Mouse (Mus musculus): Measurements from ENCODE around the gene Abhd15.

Gene Abhd15

GRCm38 (mm10) chr11:77493512-77494343 is 21.2 kb upstream of the Abhd15 start, which contains the start of gene Git1:
TSS of gene Git1 (plus strand) at chr11:77493562.
- DNase-seq (ENCODE audit: low spot score), result no peak

GRCm38 (mm10) chr11:77494344-77494676 is 20.6 kb upstream of the Abhd15 start:
- no peak for DNase-seq (ENCODE audit: low spot score)

DNA sequence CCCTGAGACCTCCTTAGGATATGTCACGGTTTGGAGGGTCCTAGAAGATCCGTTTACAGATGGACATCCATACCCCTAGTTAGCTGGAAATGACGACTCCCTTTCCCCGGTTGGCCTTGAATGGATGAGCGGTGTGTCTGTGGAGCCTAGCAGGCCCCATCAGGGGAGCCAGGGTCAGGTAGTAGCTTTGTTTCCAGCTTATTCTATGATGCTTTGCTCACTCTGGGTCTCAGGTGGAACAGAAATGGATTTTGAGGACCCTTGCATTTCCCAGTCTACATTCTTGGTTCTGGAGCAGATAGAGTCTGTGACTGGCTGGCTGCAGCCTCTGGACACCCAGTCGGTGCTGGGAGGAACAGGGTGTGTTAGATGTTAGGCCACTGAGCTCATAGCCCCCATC is 20.1 kb upstream of the Abhd15 start:
- DNase-seq (ENCODE audit: low spot score), result no peak

DNA sequence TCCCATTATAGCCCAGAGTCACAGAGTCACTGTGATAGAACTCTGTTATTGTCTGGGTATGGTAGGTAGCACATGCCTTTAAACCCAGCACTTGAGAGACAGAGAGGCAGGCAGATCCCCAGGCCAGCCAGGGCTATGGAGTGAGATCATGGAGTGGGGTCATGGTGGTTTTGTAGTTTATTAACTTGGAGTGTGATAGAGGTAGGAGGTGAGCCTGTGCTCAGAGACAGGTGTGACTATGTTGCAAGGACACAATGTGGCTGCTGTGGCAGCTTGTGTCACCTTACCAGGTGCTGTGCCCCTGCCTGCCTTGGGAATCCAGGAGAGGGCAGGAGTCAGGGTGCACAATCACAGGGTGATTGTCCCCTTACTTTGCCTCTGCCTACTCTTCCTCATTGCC is 19.4 kb upstream of the Abhd15 start:
- DNase-seq (ENCODE audit: low spot score), result no peak

- DNase-seq (ENCODE audit: low spot score), result no peak
Measured at GRCm38 (mm10) chr11:77497341-77497756, 17.6 kb upstream of the Abhd15 start.

- DNase-seq (ENCODE audit: low spot score), result no peak
Measured at GRCm38 (mm10) chr11:77497851-77498250, 17.1 kb upstream of the Abhd15 start.

- no peak for DNase-seq (ENCODE audit: low spot score)
Measured at GRCm38 (mm10) chr11:77498261-77499139, 16.4 kb upstream of the Abhd15 start.

GRCm38 (mm10) chr11:77499354-77499753 is 15.6 kb upstream of the Abhd15 start:
- DNase-seq (ENCODE audit: low spot score), result no peak

GRCm38 (mm10) chr11:77500361-77501325 is 14.3 kb upstream of the Abhd15 start:
- no peak for DNase-seq (ENCODE audit: low spot score)

DNA sequence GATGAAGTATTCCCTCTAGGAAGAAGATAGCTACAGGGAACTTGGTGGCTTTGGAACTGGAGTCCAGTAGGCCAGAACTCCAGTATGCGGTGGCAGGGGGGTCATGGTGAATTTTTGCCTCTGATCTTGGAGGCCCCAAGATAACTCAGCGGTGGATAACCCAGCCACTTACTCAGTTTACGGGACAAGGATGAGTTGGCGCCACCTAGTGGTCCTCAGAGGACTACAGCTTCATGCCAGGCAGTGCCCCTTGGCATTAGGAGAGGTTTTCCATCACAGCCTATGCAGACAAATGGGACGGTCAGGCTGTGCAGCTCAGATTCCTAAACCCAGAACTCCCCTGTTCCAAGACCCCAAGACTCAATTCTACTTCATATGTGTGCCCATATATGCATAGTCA is 13.5 kb upstream of the Abhd15 start:
- no peak for DNase-seq (ENCODE audit: low spot score)

DNA sequence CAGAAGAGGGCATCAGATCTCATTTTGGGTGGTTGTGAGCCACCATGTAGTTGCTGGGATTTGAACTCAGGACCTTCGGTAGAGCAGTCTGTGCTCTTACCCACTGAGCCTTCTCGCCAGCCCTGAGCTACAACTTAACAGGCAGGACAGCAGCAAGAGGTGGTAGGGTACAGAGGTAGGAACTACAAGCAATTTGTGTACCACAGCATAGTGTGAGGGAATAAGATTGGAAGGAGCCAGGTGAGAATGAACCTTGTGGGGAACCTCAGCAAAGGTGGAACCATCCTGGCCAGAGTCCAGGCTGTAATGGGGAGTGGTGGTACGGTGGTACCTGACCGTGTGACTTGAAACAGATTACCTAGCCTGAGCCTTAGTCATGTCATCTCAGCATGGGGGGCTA is 12.9 kb upstream of the Abhd15 start:
- DNase-seq (ENCODE audit: low spot score), result no peak

DNA sequence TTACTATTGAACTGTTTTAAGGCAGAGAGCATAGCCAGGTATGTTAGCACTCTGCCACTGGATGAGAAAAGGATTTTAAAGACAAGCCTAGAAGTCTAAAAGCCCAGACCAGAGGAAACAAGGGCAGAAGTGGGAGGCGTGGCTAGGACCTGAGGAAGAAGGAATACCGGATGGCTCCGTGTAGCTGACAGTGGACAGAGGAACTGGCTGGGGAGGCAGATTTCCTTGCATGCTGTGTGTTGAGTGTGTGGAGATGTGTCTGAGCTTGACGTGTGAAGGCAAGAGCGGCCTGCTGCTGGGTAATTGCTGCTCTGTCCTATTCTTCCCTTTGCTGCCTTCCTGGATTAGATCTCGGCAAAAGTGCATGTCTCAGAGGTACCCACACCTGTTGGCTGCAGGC is 12.4 kb upstream of the Abhd15 start:
- no peak for DNase-seq (ENCODE audit: low spot score)

DNA sequence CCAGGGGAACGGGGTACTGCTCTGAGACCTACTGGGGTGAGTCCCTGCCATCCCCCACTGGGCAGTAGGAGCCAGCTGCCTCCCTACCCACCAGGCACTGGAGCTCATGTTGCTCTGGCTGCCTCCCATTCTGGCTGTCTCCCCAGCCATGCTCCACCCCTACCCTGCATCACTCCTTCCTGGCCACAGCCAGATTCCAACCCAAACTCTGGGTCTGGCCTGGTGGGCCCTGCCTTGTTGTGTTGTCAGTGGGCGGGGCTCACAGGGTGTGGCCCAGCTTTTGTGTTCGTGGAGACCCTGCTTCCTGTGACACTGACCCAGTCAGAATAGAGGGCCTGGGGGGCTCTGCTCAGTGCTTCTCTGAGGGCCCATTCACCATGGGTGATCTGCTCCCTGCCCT is 11.4 kb upstream of the Abhd15 start:
- no peak for DNase-seq (ENCODE audit: low spot score)

GRCm38 (mm10) chr11:77504377-77504776 is 10.5 kb upstream of the Abhd15 start:
- no peak for DNase-seq (ENCODE audit: low spot score)

- DNase-seq (ENCODE audit: low spot score), result no peak
Measured at GRCm38 (mm10) chr11:77505291-77505980, 9.5 kb upstream of the Abhd15 start.

GRCm38 (mm10) chr11:77506273-77506672 is 8.6 kb upstream of the Abhd15 start:
- no peak for DNase-seq (ENCODE audit: low spot score)

GRCm38 (mm10) chr11:77506941-77507340 is 8.0 kb upstream of the Abhd15 start:
- no peak for DNase-seq (ENCODE audit: low spot score)

- DNase-seq (ENCODE audit: low spot score), result no peak
Measured at GRCm38 (mm10) chr11:77507426-77507825, 7.5 kb upstream of the Abhd15 start.

DNA sequence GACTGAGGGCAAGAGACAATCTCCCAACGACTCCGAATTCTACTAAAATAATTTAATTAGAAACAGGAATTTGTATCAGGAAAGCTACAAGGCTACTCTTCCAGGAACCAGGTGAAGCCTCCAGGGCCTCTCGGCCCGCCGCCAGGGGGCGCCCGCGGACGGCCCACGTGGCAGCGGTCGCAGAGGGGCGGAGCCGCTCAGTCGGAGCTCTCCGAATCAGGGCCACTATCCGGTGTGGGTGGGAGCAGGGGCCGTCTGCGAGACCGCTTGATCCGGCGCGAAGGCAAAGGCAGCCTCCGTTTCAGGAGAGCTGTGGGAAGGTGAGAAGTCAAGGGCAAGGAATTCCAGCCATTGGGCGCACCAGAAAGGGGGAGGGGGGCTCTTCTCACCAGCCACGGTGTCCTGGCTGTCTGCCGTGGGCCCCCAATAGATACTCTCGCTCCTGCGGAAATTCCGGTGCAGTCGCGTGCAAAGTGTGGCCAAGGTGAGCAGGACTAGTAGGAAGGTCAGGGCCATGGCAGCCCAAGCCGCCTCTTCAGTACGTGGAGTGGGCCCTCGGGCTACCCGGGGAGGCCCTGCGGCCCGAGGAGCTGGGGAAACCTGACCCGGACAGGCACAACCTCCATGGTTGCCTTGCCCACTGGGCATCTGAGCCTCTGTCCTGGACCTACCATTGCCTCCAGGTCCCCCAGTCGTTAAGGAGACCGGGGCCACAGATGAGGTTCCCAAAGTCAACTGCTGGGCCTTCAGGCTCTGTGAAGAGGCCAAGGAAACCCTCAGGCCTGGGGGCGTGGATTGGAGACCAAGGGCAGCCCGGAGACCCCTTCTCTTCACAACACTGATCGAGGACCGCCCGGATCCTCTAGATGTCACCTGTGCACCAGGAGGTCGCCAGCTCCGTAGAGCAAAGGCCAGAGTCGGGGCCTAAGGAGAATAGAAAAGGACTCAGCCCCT is 6.6 kb upstream of the Abhd15 start:
- DNase-seq (ENCODE audit: low spot score), result no peak

GRCm38 (mm10) chr11:77511336-77511735 is 3.6 kb upstream of the Abhd15 start:
- DNase-seq (ENCODE audit: low spot score), result no peak
